Mouse (Mus musculus) left cerebral cortex, adult 2 months (tissue): ENCODE results near the gene Nmnat2. TPM values are rescaled to one million over a fixed set of nuclear protein-coding genes. Genes with fewer than 3 reads are reported as not detected.
A peak's percentile ranks its signal among the peaks of the same experiment; 100 is the strongest.

Experiments used
- DNase-seq, 2 experiments: peaks; one replicate each; pipeline ENCODE4 v3.0.0; 2021 to 2022; ENCODE audit warnings: low spot score in 2 of 2, mixed read lengths in 1 of 2; ENCODE audit errors: extremely low spot score in 1 of 2
- H3K27ac ChIP-seq: fragments of 200-600 bp; 2 replicates; pipeline ENCODE4 v1.8.1; 2022
- H3K4me3 ChIP-seq: fragments of 200-600 bp; 2 replicates; pipeline ENCODE4 v1.8.1; 2022
- CTCF ChIP-seq: fragments of 200-600 bp; IDR thresholded peaks from 2 replicates; pipeline ENCODE4 v1.8.1; 2022; ENCODE audit warnings: antibody characterized with exemption, mild to moderate bottlenecking, moderate library complexity
- intact Hi-C: fragments of 180-260 bp; cut with DNase I; formaldehyde crosslinking; loops from one replicate; pipeline ENCODE4 v1.15.1; 2025
- total RNA-seq, 2 experiments: library from RNA; stranded (reverse); gene quantifications; 2 replicates each; pipeline ENCODE4 v1.2.3; 2021

Gene Nmnat2
- total RNA-seq, 2 experiments from 2014 or later: 167 to 171 TPM

- no peak overlapping the region for H3K4me3 ChIP-seq
- intact Hi-C loops: no loop called here
- no peak for TF ChIP-seq CTCF
- H3K27ac ChIP-seq: no peak overlapping the region
- no peak for DNase-seq
Observed at GRCm38 (mm10) chr1:152990067-152990466, 35.3 kb downstream of the Nmnat2 start.

- Histone ChIP-seq H3K27ac (no peak overlapping the region; the same call in 1 of the 2 replicates), H3K4me3 (no peak overlapping the region)
- DNase-seq: no peak
- no peak for TF ChIP-seq CTCF
- intact Hi-C loops: no loop called here
Observed at GRCm38 (mm10) chr1:152992271-152993134, 37.7 kb downstream of the Nmnat2 start.

DNA sequence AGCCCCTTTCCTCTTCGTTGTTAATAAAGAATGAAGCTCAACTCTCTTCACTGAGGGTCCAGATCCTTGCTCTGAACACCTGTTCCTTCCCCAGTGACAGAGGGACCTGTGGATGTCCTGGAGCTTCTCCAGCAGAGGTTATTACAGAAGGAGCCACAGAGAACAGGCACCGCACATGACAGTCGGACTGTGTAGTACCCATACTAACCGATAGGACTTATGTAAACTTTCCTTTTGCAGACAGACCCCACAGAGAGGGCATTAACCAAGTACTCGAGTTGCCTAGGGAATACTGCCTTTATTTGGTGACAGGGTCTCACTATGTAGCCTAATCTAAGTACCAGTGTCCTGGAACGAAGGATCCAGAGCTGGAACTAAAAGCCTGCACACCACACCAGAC lies 39.0 kb downstream of the Nmnat2 start:
- TF ChIP-seq CTCF: no peak; the same call in 1 of the 2 replicates
- intact Hi-C loops: no loop called here
- no peak for DNase-seq
- H3K27ac ChIP-seq: no peak overlapping the region
- H3K4me3 ChIP-seq: no peak overlapping the region

GRCm38 (mm10) chr1:152999983-153000382 lies 45.2 kb downstream of the Nmnat2 start:
- H3K27ac ChIP-seq: peak overlapping the region; percentile 10
- intact Hi-C loops: no loop called here
- DNase-seq: no peak
- TF ChIP-seq CTCF: no peak
- H3K4me3 ChIP-seq: no peak overlapping the region

DNA sequence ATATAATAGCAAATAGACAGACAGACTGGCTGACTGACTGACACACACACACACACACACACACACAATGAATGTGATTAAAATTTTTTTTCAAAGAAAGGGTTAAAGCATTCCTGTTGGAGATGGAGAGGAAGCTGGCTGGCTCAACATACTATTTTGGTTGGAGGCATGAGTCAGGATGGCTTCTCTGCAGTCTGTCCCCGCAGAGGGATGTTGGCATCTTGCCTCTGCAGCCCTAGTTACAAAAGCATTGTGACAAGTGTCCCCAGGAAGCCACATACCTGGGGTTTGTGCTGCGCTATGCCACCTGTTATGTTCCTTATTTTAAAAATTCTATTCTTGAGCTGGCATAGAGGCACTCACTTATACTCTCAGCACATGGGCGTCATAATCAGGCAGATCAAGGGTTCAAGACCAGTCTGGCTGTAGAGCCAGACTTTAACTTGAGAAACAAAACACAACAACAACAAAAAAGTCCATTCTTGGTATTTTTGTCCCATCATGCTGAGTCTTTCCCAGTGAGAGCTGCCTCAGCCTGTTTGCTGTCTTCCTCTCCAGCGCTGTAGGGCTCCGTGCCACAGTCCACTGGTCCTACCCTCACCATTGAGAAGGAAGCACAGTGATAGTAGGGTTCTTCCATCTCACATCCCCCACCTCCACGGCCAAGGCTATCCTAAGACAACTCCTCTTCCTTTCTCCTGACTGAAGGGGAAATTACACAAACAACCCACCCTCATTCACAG lies 45.9 kb downstream of the Nmnat2 start:
- intact Hi-C loops: no loop called here
- H3K27ac ChIP-seq: peak overlapping the region; percentile 50

GRCm38 (mm10) chr1:153002295-153003050 lies 47.7 kb downstream of the Nmnat2 start:
- no peak for DNase-seq
- H3K27ac ChIP-seq: no peak overlapping the region
- H3K4me3 ChIP-seq: no peak overlapping the region
- TF ChIP-seq CTCF: no peak
- intact Hi-C loops: no loop called here

More for the DNA sequence above, 45.9 kb downstream of the Nmnat2 start:
- no peak overlapping the region for H3K4me3 ChIP-seq
- peak; percentile 60 to 79 for DNase-seq
- no peak for TF ChIP-seq CTCF

DNA sequence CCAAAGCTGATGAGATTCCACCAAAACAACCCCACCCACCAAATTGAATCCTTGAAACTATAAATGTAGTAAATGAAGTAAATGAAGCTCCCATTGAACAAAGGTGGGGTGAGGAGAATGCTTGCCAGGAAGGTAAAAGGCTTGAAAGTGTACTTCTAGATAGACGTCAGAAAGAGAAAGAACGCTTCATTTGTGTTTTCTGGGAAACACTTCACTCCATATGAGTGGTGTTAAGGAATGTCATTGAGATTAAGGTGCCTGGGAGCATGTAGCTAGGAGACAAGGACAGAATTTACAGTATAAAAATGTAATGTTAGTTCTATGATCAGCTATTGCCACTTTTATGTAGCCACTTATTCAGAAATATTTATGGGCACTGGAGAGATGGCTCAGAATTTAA lies 49.7 kb downstream of the Nmnat2 start:
- intact Hi-C loops: no loop called here
- no peak overlapping the region for H3K27ac ChIP-seq
- no peak for DNase-seq
- H3K4me3 ChIP-seq: no peak overlapping the region
- no peak for TF ChIP-seq CTCF

DNA sequence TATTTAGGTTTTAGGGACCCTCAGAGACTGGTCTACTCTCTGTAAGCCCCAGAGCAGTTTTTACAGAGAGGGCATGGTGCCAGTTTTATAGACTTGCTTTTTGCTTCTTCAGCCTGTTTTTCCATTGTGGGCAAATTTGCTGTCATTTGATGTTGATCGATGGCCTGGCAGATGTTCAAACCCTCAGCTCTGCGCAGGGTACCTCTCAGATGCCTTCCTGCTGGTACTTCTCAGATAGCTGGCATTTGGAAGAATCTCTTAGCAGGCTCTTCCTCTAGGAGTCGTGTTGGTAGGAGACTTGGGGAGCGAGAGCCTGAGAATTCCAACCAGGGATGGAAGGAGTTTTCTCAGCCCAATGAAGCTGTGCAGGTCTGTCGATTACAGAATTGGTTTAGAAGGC lies 51.3 kb downstream of the Nmnat2 start:
- H3K4me3 ChIP-seq: no peak overlapping the region
- no peak for TF ChIP-seq CTCF
- DNase-seq: no peak
- intact Hi-C loops: no loop called here
- H3K27ac ChIP-seq: no peak overlapping the region; the same call in 1 of the 2 replicates

DNA sequence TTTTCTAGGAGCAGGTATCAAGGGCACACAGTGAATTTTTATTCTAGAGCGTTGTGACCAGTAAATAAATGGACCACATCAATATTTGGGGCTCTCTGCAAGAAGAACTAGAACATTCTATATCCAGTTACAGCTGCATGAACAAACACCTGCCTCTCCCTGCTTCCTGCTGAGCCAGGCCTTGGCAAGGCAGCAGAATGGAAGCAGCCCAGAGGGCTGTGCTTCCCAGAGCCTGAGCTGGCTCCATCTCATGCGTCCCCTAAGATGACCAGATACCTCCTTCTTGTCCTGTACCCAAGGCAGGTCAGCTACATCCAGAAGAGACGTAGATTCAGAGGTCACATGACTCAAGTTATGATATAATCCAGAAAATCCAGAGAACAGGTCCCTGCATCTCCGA lies 52.0 kb downstream of the Nmnat2 start:
- no peak for TF ChIP-seq CTCF
- Histone ChIP-seq H3K4me3 (no peak overlapping the region), H3K27ac (no peak overlapping the region; the same call in 1 of the 2 replicates)
- no peak for DNase-seq
- intact Hi-C loops: no loop called here

- H3K4me3 ChIP-seq: no peak overlapping the region
- DNase-seq: no peak
- no peak for TF ChIP-seq CTCF
- intact Hi-C loops: no loop called here
- H3K27ac ChIP-seq: no peak overlapping the region
Observed at GRCm38 (mm10) chr1:153007292-153007691, 52.5 kb downstream of the Nmnat2 start.

DNA sequence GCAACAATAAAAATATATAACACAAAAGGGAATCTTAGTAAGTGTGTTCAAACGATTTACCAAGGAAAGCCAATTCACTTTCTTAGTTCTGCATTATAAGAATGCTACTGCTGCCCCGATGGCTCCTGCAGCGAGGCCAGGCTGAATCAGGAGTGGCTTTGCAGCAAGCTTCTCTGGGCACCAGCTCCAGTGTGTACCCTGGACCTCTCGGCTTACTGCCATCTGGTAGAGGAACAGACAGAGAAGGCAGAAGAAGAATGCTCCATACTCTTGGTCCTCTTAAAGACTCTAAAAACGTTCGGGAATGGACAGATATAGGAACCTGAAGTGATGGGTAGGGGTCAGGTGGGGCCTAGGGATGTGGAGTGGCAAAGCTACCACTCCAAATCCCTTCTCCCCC lies 53.0 kb downstream of the Nmnat2 start:
- no peak overlapping the region for H3K4me3 ChIP-seq
- intact Hi-C loops: no loop called here
- TF ChIP-seq CTCF: no peak
- no peak overlapping the region for H3K27ac ChIP-seq
- DNase-seq: no peak

GRCm38 (mm10) chr1:153009338-153009737 lies 54.5 kb downstream of the Nmnat2 start:
- TF ChIP-seq CTCF: no peak
- no peak for DNase-seq
- intact Hi-C loops: no loop called here

More at GRCm38 (mm10) chr1:153009338-153009737, 54.5 kb downstream of the Nmnat2 start:
- no peak overlapping the region for H3K27ac ChIP-seq
- H3K4me3 ChIP-seq: no peak overlapping the region
